Mouse (Mus musculus) frontal cortex, adult 2 months (tissue): ENCODE data around the gene Plekhf1. TPM values are rescaled to one million over a fixed set of nuclear protein-coding genes. Genes with fewer than 3 reads are reported as not detected.

Source experiments
- DNase-seq, 2 experiments: peaks; one replicate each; pipeline ENCODE4 v3.0.0; 2022; ENCODE audit warnings: low spot score in 1 of 2; ENCODE audit errors: extremely low spot score in 1 of 2
- polyA plus RNA-seq: library from polyadenylated mRNA; depleted of rRNA; stranded (reverse); fragments of >200 nt; gene quantifications from 2 replicates; pipeline ENCODE4 v1.2.3, GENCODE M21; 2012; rRNA removed

The Plekhf1 gene
- 1.4 and 1.8 TPM in 2 replicates for polyA plus RNA-seq

GRCm38 (mm10) chr7:38227900-38228298 lies at the start of gene Plekhf1:
Plekhf1 (minus strand) TSS chr7:38228016.
- peak; percentile 35 to 83 for DNase-seq

- no peak for DNase-seq
Observed at GRCm38 (mm10) chr7:38272551-38272950, 44.7 kb upstream of the Plekhf1 start.

GRCm38 (mm10) chr7:38271859-38272258 lies 44.0 kb upstream of the Plekhf1 start:
- DNase-seq: no peak

- DNase-seq: no peak
Observed at GRCm38 (mm10) chr7:38271511-38271811, 43.6 kb upstream of the Plekhf1 start.

GRCm38 (mm10) chr7:38270703-38271510 lies 43.1 kb upstream of the Plekhf1 start, which contains the start of gene Pop4:
Pop4 (minus strand) TSS chr7:38271423.
- DNase-seq: peak; percentile 84 to 96

GRCm38 (mm10) chr7:38267006-38267680 lies 39.3 kb upstream of the Plekhf1 start:
- peak in 1 of 2 experiments; percentile 45 for DNase-seq

- DNase-seq: peak in 1 of 2 experiments; percentile 47
Observed at GRCm38 (mm10) chr7:38262406-38262805, 34.6 kb upstream of the Plekhf1 start.

GRCm38 (mm10) chr7:38259631-38260030 lies 31.8 kb upstream of the Plekhf1 start:
- no peak for DNase-seq

- DNase-seq: no peak
Observed at GRCm38 (mm10) chr7:38253441-38253840, 25.6 kb upstream of the Plekhf1 start.

GRCm38 (mm10) chr7:38251494-38252216 lies 23.8 kb upstream of the Plekhf1 start:
- DNase-seq: no peak

- DNase-seq: no peak
Observed at GRCm38 (mm10) chr7:38242417-38242816, 14.6 kb upstream of the Plekhf1 start.

GRCm38 (mm10) chr7:38237140-38237539 lies 9.3 kb upstream of the Plekhf1 start:
- DNase-seq: no peak

- no peak for DNase-seq
Observed at GRCm38 (mm10) chr7:38236400-38237105, 8.7 kb upstream of the Plekhf1 start.

- DNase-seq: peak in 1 of 2 experiments; percentile 25
Observed at GRCm38 (mm10) chr7:38230285-38230684, 2.5 kb upstream of the Plekhf1 start.

- no peak for DNase-seq
Observed at GRCm38 (mm10) chr7:38228329-38228728, 513 bp upstream of the Plekhf1 start.

- DNase-seq: peak in 1 of 2 experiments; percentile 43
Observed at GRCm38 (mm10) chr7:38227181-38227899, 476 bp downstream of the Plekhf1 start.

- DNase-seq: no peak
Observed at GRCm38 (mm10) chr7:38226226-38226625, 1.6 kb downstream of the Plekhf1 start.

GRCm38 (mm10) chr7:38224577-38225369 lies 3.0 kb downstream of the Plekhf1 start:
- no peak for DNase-seq

GRCm38 (mm10) chr7:38220866-38221265 lies 7.0 kb downstream of the Plekhf1 start:
- no peak for DNase-seq
